Mouse (Mus musculus): ENCODE measurements around the gene Mtss1l.

Gene Mtss1l

DNA sequence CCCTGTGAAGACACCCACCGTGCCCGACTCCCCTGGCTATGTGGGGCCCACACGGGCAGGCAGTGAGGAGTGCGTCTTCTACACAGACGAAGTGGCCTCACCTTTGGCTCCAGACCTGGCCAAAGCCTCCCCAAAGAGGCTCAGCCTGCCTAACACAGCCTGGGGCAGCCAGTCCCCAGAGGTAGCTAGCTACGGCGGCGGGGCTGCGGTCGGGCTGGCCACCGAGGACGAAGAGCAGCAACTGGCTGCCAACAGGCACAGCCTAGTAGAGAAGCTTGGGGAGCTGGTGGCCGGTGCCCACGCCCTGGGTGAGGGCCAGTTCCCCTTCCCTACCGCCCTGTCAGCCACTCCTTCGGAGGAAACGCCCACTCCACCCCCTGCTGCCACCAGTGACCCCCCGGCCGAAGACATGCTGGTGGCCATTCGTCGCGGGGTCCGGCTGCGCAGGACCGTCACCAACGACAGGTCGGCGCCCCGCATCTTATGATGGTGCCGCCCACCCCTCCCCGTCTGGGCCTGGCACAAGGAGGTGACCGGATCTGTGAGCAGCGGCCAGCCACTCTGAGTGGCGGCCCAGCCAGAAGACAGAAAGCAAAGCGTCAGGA lies 17.4 kb downstream of the Mtss1l start:
- no peak for DNase-seq (ENCODE audit: low spot score in 2 of 2)

DNA sequence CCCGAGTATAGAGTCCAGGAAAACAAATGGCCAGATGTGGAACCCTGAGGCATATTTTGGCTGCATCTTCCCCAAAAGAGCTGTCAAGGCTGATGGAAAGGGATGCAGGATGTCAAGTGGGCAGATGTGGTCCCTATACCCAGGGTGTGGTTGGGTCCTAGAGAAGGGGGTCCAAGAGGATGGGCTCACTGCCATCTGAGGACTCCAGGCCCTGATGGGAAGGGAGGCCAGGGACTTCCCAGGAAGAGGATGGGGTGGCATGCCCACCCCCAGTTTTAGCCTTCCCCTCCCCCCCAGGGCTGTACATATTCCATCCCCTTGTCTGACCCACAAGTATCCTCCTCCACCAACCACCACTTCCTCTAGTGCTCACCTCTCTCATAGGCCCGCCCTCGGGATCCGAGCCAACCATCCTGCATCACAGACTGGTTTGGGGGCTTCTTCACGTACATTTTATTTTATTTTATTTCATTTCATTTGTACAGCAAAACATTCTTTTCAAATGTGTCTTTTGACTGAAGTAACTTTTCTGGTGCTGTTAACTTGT lies 19.4 kb downstream of the Mtss1l start:
- DNase-seq (ENCODE audit: low spot score in 2 of 2), result no peak

DNA sequence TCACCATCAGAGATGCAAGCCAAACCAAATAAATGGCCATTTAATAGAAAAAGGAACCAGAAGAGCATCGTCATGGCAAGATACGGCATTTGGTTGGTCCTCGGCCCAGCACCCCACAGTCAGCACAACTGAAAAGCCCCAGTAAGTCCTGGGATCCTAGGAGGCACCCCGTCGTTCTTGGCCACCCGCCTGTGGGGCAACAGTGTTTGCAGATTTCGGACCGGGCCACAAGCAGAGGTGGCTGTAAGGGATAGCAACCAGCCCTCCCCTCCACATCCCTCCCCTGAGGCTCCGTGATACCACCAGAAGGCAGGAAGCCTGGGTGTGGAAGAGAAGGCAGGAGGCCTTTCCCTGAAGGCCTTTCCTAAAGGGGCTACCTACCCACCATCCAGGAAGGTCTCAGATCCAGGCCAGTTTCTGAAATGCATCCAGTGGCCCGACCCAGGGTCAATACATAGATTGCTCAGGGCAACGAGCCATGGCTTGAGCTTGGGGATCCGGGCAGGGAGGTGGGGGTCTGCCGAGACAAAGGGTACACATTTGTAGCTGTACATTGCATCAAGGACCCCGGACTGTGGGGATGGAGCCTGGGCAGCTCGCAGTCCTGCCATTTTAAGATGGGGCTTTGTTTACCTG lies 20.7 kb downstream of the Mtss1l start:
- no peak for DNase-seq (ENCODE audit: low spot score in 2 of 2)

DNA sequence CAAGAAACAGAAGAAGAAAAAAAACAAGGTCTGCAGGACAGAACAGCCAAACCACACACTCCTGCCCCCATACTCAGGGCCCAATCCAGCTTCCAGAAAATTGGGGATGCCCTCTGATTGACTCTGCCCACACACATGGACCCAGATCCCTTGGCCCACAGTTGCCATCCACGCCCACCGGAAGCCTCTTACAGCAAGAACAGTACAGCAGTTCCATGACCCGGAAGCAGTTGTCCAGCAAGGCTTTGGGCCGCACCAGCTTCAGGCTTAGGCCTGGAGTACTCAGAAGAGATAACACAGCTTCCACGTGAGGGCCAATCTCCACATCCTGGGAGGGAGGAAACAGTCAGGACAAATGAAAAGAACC lies 21.2 kb downstream of the Mtss1l start:
- DNase-seq (ENCODE audit: low spot score in 2 of 2), result no peak

DNA sequence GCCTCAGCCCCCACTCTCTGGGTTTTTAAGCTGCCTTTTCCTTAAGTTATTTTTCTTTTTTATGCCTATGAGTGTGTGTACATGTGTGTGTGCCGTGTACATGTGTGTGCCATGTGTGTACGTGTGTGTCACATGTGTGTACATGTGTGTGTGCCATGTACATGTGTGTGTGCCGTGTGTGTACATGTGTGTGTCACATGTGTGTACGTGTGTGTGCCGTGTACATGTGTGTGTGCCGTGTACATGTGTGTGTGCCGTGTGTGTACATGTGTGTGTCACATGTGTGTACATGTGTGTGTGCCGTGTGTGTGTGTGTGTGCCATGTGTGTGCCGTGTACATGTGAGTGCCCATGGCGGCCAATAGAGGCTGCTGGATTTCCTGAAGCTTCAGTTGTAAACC lies 23.9 kb downstream of the Mtss1l start:
- DNase-seq (ENCODE audit: low spot score in 2 of 2), result no peak

DNA sequence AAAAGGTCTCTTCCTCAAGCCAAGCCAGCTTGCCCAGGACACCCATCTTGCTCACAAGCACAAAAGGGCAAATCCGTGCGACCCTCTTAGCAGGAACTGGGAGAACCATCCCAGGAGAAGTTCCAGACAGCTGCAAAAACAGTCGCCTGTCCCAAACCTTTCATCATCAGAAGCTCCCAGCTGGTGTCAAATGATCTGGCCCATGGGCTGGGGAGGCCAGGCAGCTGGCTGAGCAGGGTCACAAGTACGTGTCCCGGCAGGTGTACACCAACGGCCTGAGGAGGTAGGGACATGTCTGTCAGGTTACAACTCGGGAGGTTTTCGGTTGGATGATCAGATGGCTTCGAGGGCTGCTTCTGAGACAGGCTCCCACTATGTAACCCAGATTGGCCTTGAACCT lies 25.4 kb downstream of the Mtss1l start:
- DNase-seq (ENCODE audit: low spot score in 2 of 2), result no peak

DNA sequence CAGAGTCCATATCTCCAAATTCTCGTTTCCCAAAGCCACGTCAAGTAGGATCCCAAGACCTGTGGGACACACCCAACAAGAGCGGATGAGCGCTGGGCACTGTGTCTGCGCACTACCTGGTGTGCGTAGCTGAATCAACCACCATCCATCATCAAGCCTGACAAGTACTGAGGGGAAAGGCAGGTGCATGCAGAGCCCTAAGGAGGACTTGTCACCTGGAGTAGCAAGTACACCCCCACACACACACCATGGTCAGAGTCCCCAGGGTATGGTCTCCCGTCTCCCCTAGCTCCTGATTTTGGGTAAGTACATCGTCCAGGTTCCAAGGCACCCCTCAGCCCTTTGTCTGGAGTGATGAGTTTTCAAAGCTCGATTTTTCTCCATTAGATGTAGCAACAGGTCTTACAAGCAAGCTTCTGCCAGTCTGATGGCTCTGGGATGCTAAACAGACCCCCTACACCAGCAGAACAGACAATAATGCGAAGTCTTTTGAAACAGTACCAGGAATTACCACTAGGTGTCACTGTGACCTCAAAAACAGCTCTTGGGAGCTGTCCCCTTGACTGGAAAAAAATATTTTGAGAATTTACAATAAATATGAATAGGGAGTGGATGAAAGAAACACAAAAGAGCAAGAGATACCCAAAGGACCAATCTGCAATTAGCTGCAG lies 28.4 kb downstream of the Mtss1l start:
- no peak for DNase-seq (ENCODE audit: low spot score in 2 of 2)

DNA sequence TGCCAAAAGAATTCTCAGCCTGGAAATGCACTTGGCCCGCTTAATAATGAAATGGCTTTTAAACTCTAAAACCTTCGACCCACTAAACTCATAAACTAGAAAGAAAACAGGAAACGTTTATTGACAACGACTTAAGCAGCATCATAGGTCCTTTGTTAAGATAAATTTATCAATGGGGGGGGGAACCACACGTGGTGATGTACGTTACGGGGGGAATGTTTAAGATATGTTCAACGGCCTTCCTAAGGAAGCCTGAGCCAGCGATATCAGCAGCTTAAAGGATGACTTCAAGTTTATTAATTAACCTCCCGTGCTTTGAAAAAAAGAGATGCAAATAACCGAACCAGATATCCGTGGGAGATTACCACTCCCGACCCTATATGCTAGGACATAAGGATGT lies 29.0 kb downstream of the Mtss1l start:
- no peak for DNase-seq (ENCODE audit: low spot score in 2 of 2)

DNA sequence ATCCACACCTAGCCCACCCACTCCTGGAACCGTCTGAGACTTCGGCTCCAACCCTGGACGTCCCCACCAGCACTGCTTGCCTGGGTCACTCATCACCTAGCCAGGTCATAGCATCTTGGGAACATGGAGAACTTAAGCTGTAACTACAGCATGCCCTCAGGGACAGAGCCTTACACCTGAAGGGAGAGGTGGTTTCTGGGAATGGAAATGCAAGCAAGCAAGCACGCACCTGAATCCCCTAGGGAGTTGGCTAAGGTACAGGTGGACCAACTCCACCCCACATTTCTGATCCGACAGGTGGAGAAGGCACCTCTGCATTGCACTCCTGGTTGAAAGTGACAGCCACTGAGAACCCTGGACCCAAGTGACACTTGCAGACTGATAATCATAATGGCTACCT lies 30.2 kb downstream of the Mtss1l start:
- no peak for DNase-seq (ENCODE audit: low spot score in 2 of 2)

DNA sequence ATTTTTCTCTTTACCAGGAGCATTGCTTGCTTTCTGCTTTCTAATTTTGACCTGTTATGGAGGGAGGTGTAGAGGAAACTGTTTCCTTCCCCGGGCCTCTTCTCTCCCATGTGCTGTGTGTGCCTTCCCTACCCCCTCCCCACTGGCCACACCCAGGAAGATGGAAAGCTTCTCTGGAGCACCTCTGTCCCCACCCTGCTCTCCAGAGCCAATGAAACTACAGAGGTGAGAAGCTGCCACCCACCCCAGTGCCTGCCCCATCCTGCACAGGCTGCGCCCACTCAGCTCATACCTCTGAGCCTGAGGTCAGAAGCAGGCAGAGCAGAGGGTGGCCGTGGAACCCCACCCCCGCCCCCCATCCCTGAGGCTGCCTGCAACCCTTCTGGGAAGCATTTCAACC lies 33.4 kb downstream of the Mtss1l start:
- DNase-seq (ENCODE audit: low spot score in 2 of 2), result peak in 1 of 2 experiments; percentile 66

DNA sequence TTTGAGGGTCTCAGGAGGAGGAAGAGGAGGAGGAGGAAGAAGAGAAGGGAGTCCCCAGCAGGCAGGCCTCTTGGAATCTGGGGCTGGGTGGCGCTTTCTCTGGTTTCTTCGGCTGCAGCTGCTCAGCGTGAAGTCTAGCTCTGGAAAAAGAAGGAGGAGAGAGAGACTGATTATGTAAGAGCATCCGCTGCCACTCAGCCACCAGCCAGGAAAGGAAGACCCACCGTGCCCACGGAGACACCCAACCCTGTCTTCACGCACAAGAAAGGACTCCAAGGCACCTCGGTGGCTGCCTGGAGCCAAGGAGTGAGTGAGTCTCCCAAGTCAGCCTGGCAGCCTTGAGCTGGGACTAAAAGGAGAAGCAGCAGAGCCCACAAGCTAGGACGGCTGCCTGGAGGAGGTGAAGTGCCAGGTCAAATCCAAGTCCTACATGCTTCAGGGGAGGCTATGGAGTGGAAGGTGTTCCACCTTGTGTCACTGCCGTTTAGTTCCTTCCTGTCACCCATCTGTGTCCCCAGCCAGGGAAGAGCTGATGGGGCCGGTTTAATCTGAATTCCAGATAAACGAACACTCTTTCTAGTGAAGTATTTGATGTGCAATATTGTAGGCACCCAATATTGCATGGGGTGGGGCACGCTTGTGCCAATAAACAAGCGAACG lies 34.4 kb downstream of the Mtss1l start:
- DNase-seq (ENCODE audit: low spot score in 2 of 2), result peak; percentile 62 to 74

DNA sequence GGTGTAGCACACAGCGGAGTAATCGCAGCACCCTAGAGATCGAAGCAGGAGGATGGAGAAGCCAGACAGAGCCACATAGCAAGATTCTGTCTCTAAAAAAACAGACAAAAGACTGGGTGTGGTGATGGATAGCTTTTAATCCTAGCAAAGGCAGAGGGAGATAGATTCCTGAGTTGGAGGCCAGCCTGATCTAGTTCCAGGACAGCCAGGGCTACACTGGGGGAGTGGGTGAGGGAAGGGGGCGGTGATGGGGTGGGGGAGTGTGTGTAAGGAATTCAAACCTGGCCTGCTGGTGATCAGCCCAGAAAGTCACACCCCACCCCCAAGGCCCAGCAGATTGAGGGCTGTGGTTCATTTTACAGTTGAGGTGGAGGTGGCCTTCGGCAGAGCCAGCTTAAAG lies 34.9 kb downstream of the Mtss1l start:
- DNase-seq (ENCODE audit: low spot score in 2 of 2), result no peak

DNA sequence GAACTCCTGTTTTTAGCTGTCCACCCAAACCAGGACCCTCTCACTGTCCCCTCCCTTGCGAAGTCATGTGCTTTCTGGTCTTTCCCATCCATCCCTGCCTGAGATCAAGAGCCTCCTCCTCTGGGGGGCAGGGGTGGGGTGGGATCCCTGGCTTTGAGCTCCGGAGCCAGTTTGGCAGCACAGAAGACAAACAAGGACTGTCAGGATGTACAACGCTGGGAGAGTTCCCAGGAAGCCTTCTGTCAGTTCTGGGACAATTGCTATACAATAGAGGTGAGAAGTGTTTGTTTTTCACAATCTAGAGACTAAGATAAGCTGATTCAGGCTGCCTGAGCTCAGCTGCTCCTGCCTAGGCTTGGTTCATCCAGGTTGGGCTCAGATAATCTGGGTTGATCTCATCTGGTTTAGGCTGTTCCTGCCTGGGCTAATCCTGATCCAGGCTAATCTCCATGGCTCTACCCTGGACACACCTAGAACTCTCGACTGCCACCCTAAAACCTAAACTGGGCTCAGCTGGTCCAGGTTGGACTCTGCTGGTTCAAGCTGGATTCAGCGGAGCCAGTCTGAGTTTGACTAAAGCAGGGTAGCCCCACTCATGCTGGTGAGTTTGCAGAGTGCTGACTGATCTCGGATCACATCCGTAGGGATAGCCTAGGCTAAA lies 39.1 kb downstream of the Mtss1l start:
- no peak for DNase-seq (ENCODE audit: low spot score in 2 of 2)

DNA sequence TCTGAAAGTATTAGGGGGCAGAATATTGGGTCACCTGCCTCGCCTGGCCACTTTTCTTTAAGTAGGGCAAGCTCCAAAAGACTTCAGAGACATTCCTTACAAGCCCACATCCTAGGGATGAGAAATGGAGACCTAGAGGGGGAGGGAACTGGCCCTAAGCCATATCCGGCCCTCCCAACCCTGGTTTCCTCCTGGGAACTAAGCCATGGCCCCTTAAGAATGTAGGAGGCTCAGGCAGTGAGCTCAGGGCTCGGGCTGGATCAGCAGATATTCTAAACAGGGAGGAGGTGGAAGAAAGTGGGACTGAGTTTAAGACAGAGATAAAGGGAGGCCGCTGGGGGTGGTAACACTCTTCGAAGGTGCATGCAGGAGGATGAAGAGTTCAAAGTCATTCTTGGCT lies 39.9 kb downstream of the Mtss1l start:
- DNase-seq (ENCODE audit: low spot score in 2 of 2), result no peak

DNA sequence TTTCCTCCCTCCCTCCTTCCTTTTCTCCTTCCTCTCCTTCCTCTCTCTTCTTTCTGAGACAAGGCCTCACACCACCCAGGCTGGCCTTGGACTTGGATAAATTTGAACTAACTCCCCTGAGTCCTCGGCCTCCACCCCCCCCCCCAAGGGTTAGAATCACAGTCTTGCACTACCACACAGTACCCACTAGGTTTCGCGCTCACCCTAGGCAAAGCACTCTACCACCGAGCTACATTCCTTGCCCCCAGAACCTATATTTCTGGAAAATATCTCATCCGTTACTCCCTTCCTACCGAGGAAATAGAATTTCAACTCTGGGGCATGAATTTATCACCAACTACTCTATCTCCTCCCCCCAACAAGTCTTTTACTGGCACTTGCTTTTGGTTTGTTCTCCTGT lies 40.7 kb downstream of the Mtss1l start:
- no peak for DNase-seq (ENCODE audit: low spot score in 2 of 2)

DNA sequence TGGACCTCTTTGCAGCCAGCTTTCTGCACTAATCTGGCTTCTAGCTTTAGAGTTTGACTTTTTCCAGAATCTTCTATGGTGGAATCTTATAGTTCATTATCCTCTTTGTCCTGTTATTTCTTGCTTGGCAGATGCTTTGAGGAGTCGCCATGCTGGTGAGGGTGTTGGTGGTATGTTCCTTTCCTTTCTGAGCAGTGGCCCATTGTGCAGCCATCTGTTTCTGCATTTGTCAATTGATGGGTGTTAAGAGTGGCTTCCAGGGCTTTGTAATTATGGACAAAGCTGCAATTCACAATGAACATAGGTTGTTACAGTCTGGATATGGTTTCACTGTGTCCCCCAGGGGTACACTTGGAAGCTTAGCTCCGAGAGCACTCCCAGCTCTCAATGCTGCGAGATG lies 43.4 kb downstream of the Mtss1l start:
- DNase-seq (ENCODE audit: low spot score in 2 of 2), result no peak

DNA sequence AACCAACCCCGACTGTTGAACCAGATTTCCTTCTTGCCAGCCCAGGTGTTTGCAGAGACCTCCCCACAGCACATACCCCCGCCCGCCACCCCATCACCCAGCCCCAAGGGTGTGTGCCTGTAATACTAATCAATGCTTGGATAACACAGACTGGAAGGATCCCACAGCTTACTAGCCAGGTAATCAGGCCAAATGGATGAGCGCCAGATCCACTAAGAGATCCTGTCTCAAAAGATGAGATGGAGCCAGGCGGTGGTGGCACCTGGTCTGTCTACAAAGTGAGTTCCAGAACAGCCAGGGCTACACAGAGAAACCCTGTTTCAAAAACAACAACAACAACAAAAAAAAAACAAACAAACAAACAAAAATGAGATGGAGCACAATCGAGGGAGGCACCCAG lies 46.0 kb downstream of the Mtss1l start:
- no peak for DNase-seq (ENCODE audit: low spot score in 2 of 2)

DNA sequence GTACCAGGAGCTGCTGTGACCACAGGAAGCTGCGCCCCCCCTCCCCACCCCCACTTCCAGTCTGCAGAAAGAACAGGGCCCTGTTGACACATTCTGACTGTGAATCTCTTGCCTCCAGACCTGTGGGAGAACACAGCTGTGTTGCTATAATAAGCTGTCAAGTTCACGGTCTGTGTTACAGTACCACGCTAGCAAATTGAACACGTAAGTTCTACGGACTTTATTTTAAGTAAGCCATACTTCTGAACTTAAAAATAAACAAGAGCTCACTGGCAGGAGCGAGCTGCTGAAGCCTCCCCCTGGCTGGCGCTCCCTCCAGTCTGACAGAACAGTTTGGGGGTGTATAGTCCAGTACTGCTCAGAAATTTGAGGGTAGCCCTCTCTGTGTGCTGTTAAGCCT lies 51.2 kb downstream of the Mtss1l start:
- DNase-seq (ENCODE audit: low spot score in 2 of 2), result peak; percentile 57 to 61

DNA sequence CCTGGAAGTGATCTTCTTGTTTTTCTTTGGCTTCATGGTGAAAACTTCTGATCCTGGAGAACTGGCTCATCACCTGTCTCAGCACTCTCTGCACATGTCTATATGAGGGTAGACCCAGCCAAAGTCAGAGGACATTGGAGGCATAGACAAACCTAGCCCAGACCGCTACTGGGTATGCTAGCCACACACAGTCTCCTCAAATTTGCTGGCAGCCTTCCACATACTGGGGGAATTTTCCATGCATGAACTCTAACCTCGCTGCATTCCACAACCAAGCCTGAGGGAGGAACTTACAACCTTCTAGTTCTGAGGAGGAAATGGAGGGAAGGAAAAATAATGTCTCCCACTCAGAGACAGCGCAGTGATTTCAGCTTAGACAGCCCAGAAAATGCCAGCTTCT lies 52.8 kb downstream of the Mtss1l start:
- no peak for DNase-seq (ENCODE audit: low spot score in 2 of 2)

DNA sequence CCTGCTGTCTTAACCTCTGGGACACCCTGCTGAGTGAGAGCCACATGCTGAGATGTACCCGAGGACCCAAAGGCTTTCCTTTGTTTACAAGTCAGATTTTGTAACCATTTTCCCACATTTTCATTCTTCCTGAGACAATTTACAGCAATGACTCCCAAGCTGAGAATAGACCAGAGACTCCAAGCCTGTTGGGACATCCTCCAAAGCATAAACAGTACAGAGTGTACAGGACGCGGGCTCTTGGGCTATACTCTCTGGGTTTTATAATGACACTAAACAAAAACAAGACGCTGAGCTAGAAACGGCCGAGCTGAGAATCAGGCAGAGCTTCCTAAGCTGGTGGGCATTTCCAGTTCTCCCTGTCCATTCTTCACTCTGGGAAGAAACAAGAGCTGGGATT lies 53.4 kb downstream of the Mtss1l start:
- DNase-seq (ENCODE audit: low spot score in 2 of 2), result no peak

DNA sequence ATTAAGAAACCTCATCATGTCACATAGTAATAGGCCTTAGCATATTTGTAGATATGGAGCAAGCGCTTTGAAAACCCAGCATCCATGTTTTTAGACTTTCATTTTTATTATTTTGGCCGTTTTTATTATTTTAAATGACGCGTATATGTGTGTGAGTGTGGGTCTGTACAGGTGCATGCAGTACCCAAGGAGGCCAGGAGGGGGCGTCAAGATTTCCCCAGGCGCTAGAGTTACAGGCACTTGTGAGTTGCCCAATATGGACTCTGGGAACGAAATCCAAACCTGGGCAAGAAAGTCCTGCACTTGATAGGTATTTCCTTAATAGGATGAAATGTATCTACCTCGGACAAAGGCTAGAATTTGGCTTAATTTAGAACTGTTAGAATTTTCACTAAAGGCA lies 54.0 kb downstream of the Mtss1l start:
- no peak for DNase-seq (ENCODE audit: low spot score in 2 of 2)

DNA sequence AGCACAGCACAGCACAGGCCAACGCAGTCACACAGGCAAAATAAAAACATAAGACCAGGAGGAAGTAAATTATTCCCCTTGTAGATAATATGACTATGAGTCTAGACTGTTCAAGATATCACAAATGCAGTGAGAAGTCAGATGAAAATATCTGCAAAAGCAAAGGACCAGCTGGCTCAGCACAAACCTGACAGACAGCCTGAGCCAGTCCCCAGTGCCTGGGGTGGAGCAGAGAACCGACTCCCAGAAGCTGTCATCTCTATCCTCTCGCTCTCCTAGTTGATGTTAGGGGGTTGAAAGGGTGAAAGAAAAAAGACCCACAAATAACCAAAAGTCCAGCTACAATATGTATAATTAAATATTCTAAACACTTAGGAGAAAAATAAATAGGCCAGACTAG lies 54.4 kb downstream of the Mtss1l start:
- no peak for DNase-seq (ENCODE audit: low spot score in 2 of 2)

Measured in right cerebral cortex, postnatal 36 days (tissue).